Mouse (Mus musculus) ES-Bruce4 (cell line): Measurements from ENCODE around the gene Syngr3.

Experiments
- CTCF ChIP-seq: IDR thresholded peaks from one replicate; pipeline ENCODE4 v1.8.1; 2011; ENCODE audit warnings: low read depth, low read length
- EP300 ChIP-seq: IDR thresholded peaks from 2 replicates; pipeline ENCODE4 v1.6.1; 2011; ENCODE audit warnings: low read depth, low read length; ENCODE audit not compliant: insufficient read depth
- POLR2A ChIP-seq: IDR thresholded peaks from one replicate; pipeline ENCODE4 v1.8.1; 2011; ENCODE audit warnings: low read length; ENCODE audit not compliant: insufficient read depth

DNA sequence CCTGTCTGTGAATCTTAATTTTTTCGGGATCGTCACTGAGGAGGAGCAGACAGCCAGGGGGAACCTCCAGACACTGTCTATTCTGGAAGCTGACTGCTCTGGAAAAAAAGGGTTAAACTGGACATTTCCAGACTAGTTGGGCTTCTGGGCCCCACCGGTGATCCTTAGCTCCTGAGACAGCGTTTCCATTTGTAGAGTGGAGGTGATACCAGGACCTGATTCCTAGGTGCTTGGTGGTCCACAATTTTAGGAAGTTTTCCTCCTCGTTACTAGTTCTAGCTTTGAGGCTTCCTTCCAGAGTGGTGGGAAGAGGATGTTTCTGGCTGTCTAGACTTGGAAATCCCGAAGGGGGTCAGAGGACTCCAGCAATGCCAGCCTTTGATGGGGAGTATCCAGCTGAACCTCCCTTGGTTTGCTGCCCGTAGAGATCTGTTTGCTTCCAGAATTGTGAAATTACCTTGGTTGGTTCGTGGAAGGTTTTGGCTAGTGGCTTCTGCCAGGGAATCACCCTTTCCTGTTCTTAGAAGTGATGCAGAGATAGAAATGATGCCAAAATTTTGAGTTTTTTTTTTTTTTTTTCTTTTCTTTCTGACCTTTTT, 19.4 kb downstream of the Syngr3 start:
- TF ChIP-seq CTCF: no peak
- no peak for TF ChIP-seq POLR2A
- TF ChIP-seq EP300: no peak
